Mouse (Mus musculus) heart, adult 2 months (tissue): Measurements from ENCODE around the gene Abhd12.

ENCODE experiments used
- CTCF ChIP-seq: fragments of 200-600 bp; IDR thresholded peaks from 2 replicates; pipeline ENCODE4 v1.8.1; 2022; ENCODE audit warnings: antibody characterized with exemption, mild to moderate bottlenecking, moderate library complexity
- EP300 ChIP-seq: fragments of 200-500 bp; IDR thresholded peaks from 2 replicates; pipeline ENCODE4 v1.6.1; 2011; ENCODE audit warnings: low read depth, low read length, control low read depth; ENCODE audit not compliant: insufficient read depth
- POLR2A ChIP-seq: fragments of 200-500 bp; IDR thresholded peaks from 2 replicates; pipeline ENCODE4 v1.6.1; 2011; ENCODE audit warnings: mild to moderate bottlenecking, low read depth, low read length, control low read depth; ENCODE audit not compliant: insufficient read depth

- TF ChIP-seq CTCF: no peak
- TF ChIP-seq EP300: no peak
- TF ChIP-seq POLR2A: no peak
Observed at GRCm38 (mm10) chr2:150812816-150813215, 91.7 kb downstream of the Abhd12 start.
